Mouse (Mus musculus): ENCODE measurements around the gene Dlg2.

Gene Dlg2

GRCm38 (mm10) chr7:90539481-90540402 is 63.3 kb downstream of the Dlg2 start:
- in situ Hi-C loops (cut with MseI, MboI) = no loop called here

DNA sequence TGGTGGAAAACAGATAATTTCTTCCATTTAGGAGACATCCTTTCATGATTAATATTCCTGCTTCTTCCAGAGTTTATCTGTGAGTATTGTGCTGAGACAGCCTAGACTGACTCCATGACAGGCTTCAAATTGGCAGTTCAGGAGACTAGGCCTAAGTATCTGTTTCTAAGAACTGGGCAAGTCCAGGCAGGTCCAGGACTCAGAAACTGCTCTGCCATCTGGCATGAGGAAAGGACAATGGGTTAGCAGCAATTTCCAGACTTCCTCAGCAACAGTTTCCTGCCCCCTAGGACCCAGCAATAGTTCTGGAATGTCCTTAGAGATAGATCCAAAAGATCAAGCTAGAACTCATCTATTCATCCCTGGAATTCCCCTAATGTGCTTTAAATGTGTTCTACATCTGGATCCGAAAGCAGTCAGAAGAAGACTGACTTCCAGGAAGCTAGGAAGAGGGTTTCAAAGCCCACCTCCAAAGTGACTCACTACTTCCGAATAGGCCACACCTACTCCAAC is 64.4 kb downstream of the Dlg2 start:
- in situ Hi-C loops (cut with MseI, MboI) = no loop called here

DNA sequence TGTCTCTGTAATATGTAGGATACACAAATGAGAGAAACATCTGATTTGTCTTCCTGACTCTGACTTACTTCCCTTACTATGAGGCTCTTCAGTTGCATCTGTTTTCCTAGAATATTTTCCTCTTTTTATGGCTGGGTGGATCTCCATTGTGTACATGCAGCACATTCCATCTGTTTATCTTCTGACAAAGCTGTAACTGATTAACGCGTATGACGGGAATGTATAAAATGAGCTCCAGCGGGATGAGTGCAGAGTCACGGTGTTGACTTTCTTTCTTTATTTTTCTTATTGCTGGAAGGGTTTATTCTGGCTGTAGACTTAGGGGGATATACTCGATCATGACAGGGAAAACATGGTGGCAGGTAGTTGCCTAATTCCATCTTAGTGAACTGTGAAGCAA is 76.9 kb downstream of the Dlg2 start:
- in situ Hi-C loops (cut with MseI, MboI) = no loop called here

DNA sequence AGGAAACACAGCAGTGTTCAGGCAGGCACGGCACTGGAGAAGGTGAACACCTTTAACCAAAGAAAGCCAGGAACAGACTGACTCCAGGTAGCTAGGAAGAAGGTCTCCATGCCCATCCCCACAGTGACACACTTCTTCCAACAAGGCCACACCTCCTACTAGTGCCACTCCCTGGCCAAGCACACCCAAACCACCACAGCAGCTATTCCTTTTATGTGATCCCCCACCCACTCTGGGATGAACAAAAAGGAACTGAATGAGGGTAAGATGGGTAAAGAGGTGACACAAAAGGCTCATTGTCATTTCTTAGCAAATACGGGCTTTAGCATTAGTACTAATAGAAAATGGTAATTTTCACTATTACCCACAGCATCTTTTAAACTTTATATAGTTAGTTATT is 77.9 kb downstream of the Dlg2 start:
- in situ Hi-C loops (cut with MseI, MboI) = no loop called here

DNA sequence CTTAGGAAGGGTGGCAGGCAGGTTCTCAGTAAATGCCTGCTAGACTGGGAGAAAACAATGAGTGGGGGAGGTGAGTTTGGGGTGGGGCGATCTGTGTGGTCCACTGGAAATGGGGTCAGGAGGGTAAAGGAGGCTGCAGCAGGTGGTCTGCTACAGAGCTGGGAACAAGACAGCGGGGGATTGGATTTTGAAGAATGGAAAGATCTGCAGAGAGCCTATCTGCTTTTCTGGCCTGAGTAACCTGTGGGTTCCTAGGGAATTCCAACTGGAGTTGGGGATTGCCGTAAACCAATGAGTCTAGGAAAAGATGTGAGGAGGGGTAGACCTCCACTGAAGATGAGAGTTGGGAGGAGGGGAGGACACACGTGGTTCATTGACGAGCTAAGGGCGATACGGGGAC is 92.7 kb downstream of the Dlg2 start:
- in situ Hi-C loops (cut with MseI, MboI) = no loop called here

DNA sequence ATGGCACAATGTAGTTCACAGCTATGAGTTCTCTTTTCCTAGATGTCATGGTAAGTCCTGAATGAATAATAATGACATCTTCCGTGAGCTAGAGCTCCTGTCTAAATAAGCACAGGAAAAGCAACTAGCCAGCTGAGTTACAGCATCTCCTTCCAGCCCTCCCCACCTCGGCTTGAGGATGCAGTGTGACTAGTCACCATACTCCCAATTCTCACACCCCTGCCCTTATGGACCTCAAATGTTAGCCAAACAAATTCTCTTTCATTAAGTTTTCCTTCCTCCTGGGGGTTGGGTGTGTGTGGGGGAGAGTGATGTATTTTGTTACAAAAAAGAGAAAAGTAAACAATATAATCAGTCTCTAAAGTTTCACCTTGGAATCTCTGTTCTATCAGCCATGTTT is 111.3 kb downstream of the Dlg2 start:
- in situ Hi-C loops (cut with MseI, MboI) = no loop called here

DNA sequence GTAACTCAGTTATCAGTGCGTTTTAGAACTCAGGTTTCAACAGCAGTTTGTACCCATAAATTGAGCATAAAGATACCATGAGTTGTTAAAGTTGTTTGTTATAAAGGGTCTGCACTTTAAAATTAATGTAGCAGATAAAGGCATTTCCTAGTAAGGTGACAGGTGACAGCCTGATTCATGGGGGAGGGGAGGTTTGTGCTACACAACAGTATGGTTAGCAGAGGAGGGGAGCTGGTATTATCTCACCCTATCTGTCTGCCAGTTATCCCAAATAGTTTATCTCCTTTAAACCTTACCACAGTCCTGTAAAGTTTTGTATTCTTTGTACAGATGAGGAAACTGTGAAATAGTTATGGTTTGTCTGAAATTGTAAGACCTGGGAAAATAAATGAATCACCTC is 111.8 kb downstream of the Dlg2 start:
- in situ Hi-C loops (cut with MseI, MboI) = no loop called here

DNA sequence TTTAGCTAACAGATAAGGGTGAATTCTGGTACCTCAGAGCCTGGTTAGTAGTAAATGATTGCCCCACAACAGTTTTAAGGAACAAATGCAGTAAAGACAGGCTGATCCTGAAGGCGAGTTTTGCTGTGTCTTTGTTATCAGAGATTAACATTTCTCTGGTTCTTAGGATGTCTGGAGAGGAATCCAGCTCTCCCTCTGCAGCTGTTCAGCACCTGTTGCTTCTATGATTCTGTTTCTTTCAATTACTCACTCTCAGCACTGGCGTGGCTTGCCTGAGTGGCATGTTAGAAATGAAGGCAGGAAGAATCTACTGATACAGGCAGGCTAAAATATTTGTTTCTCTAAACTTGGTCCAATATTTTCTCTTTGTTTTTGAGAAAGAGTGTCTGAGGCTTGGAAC is 133.3 kb downstream of the Dlg2 start:
- in situ Hi-C loops (cut with MseI, MboI) = no loop called here

GRCm38 (mm10) chr7:90630546-90630945 is 154.1 kb downstream of the Dlg2 start:
- in situ Hi-C loops (cut with MseI, MboI) = no loop called here

DNA sequence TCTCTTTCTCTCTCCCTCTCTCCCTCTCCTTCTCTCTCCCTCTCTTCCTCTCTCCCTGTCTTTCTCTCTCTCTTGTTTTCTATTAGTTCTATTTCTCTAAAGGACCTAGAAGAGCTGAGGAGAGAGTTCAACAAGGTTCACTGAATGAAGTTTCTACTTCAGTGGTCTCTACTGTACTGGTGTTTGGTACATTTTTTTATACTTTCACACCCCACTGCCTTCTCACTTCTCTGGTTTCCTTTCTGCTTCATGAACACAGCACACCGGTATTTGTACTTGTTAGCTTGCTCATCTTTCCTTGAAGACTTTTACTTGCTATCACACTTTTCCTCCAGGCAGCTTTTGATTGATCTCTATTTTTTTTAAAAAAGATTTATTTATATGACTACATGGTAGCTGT is 173.0 kb downstream of the Dlg2 start:
- in situ Hi-C loops (cut with MseI, MboI) = no loop called here

DNA sequence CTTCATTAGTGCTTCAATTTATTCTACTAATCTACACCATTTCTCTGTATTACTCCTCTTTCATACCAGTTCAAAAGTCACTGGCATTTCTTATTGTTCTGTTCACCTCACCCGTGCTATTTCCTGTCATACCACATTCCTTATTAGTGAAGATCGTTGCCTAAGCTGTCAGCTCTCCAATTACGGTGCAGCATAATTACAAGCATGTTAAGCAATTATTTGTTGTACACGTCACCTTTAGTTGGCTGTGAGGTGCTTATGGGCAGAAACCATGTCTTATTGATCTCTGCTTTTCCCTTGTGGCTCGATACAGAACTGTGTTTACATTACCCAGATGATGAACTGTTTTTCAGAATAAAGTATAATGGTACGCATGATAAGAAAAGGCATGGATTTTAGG is 174.7 kb downstream of the Dlg2 start:
- in situ Hi-C loops (cut with MseI, MboI) = no loop called here

GRCm38 (mm10) chr7:90651611-90652010 is 175.1 kb downstream of the Dlg2 start:
- in situ Hi-C loops (cut with MseI, MboI) = no loop called here

GRCm38 (mm10) chr7:90658593-90658992 is 182.1 kb downstream of the Dlg2 start:
- in situ Hi-C loops (cut with MseI, MboI) = no loop called here

DNA sequence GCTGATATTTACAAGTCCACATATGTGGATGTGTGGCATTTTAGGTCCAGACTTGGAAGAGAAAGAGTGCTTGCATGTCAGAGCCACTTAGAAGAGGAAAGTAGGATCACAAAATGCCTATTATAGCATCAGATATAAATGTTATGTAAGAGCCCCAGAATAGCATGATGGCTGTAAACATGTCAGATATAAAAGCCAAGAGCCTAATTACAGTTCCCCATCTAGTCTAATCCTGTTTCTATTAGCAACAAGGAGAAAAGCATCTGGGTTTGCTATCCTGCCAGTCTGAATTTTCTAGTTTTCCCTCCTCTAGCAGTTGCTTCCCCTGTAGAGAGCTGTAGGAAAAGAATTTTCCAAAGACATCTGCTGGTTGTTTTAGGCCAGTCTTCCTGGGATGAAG is 217.6 kb downstream of the Dlg2 start:
- in situ Hi-C loops (cut with MseI, MboI) = no loop called here

DNA sequence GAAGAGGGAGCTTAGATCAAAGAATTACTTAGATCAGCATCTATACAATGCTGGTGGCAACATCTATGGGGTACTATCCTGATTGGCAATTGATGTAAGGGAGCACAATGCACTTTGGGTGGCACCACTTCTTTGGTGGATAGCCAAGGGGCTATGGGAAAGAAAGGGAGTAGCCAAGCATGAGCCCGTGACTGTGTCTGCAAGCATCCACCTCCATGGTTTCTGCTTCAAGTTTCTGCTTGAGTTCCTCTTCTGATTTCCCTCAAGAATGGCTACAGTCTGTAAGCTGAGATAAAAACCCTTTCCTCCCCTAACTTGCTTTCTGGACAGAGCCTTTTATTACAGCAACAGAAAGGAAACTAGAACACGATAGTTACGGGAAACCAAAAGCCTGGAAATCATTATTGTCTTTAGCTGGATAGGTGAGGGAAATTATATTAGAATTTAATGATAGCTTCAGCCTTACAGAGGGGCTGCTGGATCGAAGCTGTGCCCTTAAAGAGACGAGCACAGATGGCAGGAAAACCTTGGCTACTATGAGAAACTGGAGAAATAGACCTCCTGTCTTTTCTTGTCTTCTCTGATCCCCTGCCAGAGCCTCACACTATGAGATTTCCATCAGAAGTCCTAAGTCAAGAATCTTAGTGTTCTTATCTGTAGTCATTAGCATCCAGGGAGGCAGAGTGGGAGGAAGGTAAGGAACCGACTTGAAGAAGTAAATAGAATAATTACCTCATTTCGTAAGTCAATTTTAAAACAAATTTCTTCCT is 219.9 kb downstream of the Dlg2 start:
- in situ Hi-C loops (cut with MseI, MboI) = no loop called here

DNA sequence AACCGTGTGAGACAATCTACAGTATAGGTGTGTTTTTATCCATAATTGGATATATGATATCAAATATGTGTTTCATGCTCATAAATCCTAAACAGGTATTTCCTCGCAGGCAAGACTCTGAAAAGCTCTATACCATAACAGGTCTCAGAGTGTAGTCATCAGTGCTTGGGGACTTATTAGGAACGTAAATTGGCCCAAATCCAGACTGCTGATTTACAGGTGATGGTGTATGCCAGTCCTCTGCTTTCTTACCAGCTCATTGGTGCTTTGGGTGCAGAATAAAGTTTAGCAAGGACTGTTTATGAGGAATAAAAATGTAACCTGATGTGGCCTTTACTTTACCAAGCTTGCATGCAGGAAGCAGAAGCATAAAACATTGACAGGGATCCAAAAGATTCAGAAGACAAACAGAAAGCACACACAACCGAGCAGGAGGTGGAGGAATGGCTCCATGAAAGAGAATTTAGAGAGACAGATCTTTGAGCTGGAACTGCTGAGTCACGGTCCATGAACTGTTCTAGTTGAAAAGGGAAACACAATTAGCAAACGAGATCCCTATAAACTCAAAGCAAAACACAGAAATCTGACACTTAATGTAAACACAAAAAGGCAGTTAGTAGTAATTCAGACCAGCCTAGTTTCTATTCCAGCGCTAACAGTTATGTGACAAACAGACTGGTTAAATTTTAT is 226.8 kb downstream of the Dlg2 start:
- in situ Hi-C loops (cut with MseI, MboI) = no loop called here

DNA sequence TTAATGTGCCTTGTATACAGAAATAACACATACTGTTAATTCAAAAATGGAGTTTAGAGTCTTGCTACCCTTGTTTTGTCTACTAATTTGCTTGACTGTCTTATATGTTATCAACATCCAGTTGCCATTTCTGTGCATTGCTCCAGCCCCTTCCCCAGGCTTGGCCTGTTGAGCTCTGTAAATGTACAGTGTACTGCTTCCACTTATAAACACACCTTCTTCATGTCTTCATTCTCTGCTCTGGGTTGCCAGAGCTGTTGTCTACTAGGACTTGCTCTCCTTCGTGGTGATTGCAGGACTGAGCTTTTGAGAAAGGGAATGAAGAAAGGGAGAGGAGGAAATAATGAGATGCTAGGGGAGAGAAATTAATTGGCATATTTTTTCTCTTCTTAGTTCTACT is 227.5 kb downstream of the Dlg2 start:
- in situ Hi-C loops (cut with MseI, MboI) = no loop called here

- in situ Hi-C loops (cut with MseI, MboI) = loop anchor here in 1 of 2 experiments (25.0 kb wide), 1 partner anchor 703 kb away; no protein-coding TSS in a partner anchor
Measured at GRCm38 (mm10) chr7:90734086-90734485, 257.6 kb downstream of the Dlg2 start.

- in situ Hi-C loops (cut with MseI, MboI) = loop anchor here in 1 of 2 experiments (25.0 kb wide), 1 partner anchor 701 kb away; no protein-coding TSS in a partner anchor
Measured at GRCm38 (mm10) chr7:90736369-90736768, 259.9 kb downstream of the Dlg2 start.

DNA sequence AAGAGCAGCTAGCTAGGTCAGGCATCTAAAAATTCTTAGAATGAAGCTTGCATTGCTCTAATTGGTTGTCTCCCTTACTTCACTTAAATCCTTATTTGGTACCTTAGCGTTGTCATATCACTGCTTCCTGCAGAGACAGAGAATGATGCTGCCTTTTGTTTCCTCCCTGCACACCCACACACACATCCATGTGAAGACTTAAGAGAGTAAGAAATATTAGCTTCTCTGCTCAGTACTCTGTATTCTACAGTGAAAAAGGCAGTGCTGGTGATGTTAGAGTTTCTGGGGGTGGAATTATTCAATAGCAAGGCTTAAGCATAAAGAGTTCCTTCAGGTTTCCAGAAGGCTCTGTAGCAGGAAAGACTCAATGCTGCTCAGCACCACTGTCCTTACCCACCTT is 272.2 kb downstream of the Dlg2 start:
- in situ Hi-C loops (cut with MseI, MboI) = loop anchor here in 1 of 2 experiments (25.0 kb wide), 1 partner anchor 689 kb away; no protein-coding TSS in a partner anchor

- in situ Hi-C loops (cut with MseI, MboI) = no loop called here
Measured at GRCm38 (mm10) chr7:90787945-90788344, 311.5 kb downstream of the Dlg2 start.

DNA sequence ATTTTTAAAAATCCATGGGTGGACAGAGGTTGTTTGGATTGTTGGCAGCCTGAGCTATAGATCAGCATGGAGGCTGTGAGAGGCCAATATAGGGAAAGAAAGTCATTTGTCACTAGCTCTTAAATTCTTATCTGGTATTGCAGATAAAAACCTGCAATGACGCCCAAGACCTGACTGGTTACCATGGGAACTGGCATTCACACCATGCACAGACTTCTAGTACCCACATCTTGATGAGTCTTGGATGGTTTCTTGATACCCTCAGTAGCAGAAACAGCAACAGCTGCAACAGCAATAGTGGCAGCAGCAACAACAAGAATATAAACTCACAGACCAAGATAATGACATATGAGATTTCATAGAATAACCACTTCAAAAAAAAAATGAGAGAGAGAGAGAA is 315.1 kb downstream of the Dlg2 start:
- in situ Hi-C loops (cut with MseI, MboI) = no loop called here
